Mouse (Mus musculus) cerebellum, adult (tissue): ENCODE measurements around the gene Med13.
"Not testable (repeated sequence)": the region's sequence is repeated elsewhere in the genome, so short reads cannot be mapped to it uniquely, and the experiment has no call there.

Source experiments
- ATAC-seq: cut with Nextera tagmentation; 2 replicates; pipeline ENCODE4 v1.9.2; 2017; ENCODE audit warnings: mild to moderate bottlenecking, moderate library complexity, mixed read lengths; ENCODE audit not compliant: insufficient number of reproducible peaks, low FRiP score, low TSS enrichment

Med13 gene

GRCm38 (mm10) chr11:86380521-86381238, 23.3 kb upstream of the Med13 start:
- no peak for ATAC-seq

- no peak for ATAC-seq
Measured at GRCm38 (mm10) chr11:86378981-86379380, 21.6 kb upstream of the Med13 start.

- no peak for ATAC-seq
Measured at GRCm38 (mm10) chr11:86377841-86378240, 20.4 kb upstream of the Med13 start.

- ATAC-seq, result no peak
Measured at GRCm38 (mm10) chr11:86376707-86377106, 19.3 kb upstream of the Med13 start.

GRCm38 (mm10) chr11:86375086-86375485, 17.7 kb upstream of the Med13 start:
- no peak for ATAC-seq

GRCm38 (mm10) chr11:86371266-86371665, 13.9 kb upstream of the Med13 start:
- ATAC-seq, result no peak

- ATAC-seq, result no peak
Measured at GRCm38 (mm10) chr11:86369860-86370259, 12.5 kb upstream of the Med13 start.

- ATAC-seq, result no peak
Measured at GRCm38 (mm10) chr11:86369003-86369402, 11.6 kb upstream of the Med13 start.

GRCm38 (mm10) chr11:86364709-86365452, 7.5 kb upstream of the Med13 start:
- ATAC-seq, result no peak

- ATAC-seq, result peak; percentile 84
Measured at GRCm38 (mm10) chr11:86357984-86358528, 654 bp upstream of the Med13 start.

GRCm38 (mm10) chr11:86356007-86356853, 1.2 kb downstream of the Med13 start:
- no peak for ATAC-seq

- no peak for ATAC-seq
Measured at GRCm38 (mm10) chr11:86353586-86353985, 3.8 kb downstream of the Med13 start.

- no peak for ATAC-seq
Measured at GRCm38 (mm10) chr11:86351766-86352315, 5.6 kb downstream of the Med13 start.

GRCm38 (mm10) chr11:86350636-86351138, 6.7 kb downstream of the Med13 start:
- ATAC-seq, result no peak

- no peak for ATAC-seq
Measured at GRCm38 (mm10) chr11:86349325-86349724, 8.1 kb downstream of the Med13 start.

GRCm38 (mm10) chr11:86348872-86349271, 8.5 kb downstream of the Med13 start:
- no peak for ATAC-seq

GRCm38 (mm10) chr11:86347387-86348122, 9.8 kb downstream of the Med13 start:
- ATAC-seq, result no peak

GRCm38 (mm10) chr11:86346525-86346924, 10.9 kb downstream of the Med13 start:
- ATAC-seq, result no peak

- ATAC-seq, result not testable (repeated sequence)
Measured at GRCm38 (mm10) chr11:86344940-86345339, 12.5 kb downstream of the Med13 start.
